Mouse (Mus musculus): ENCODE data around the gene Bcar1.

- TF ChIP-seq FLI1 (IDR thresholded peaks at IDR 0.05; ENCODE audit: low read length) (no peak), GATA1 (IDR thresholded peaks at IDR 0.05; ENCODE audit: borderline replicate concordance, low read length) (no peak)
Observed at GRCm38 (mm10) chr8:111765616-111766015, 22.0 kb upstream of the Bcar1 start.

All from megakaryocyte, embryonic 14.5 days (primary cell).